Mouse (Mus musculus): ENCODE results near the gene Gtf2h5.

- TF ChIP-seq TAL1 (IDR thresholded peaks at IDR 0.05; ENCODE audit: low read length) = no peak
- no peak for TF ChIP-seq GATA1 (IDR thresholded peaks at IDR 0.05; ENCODE audit: low read length)
These were observed 42.1 kb upstream of the Gtf2h5 start for GRCm38 (mm10) chr17:6037507-6037906.

All from erythroblast, embryonic 14.5 days (primary cell).